Mouse (Mus musculus) embryonic facial prominence, embryonic 14.5 days (tissue): Measurements from ENCODE around the gene Arhgef2. TPM values are rescaled to one million over a fixed set of nuclear protein-coding genes. Genes with fewer than 3 reads are reported as not detected.

Experiments used
- ATAC-seq: fragments of 200-750 bp; cut with Nextera tagmentation; 2 replicates; pipeline ENCODE4 v1.8.0; 2017; ENCODE audit warnings: low read depth, moderate number of reproducible peaks, moderate TSS enrichment
- DNase-seq: peaks from one replicate; pipeline ENCODE4 v3.0.0-alpha.2; 2015; ENCODE audit warnings: low spot score
- H3K27ac ChIP-seq: fragments of 300-500 bp; sonication (generic); replicated peaks from 2 replicates; pipeline ENCODE4 v1.5.1; 2014; ENCODE audit warnings: low read depth, mild to moderate bottlenecking, low read length, moderate library complexity
- H3K27me3 ChIP-seq: fragments of 300-500 bp; sonication (generic); replicated peaks from 2 replicates; pipeline ENCODE4 v1.6.1; 2014; ENCODE audit warnings: low read length; ENCODE audit not compliant: control insufficient read depth, insufficient read depth
- H3K36me3 ChIP-seq: fragments of 300-500 bp; sonication (generic); 2 replicates; pipeline ENCODE4 v1.6.1; 2014; ENCODE audit warnings: low read length, mixed read lengths; ENCODE audit not compliant: control insufficient read depth, insufficient read depth
- H3K4me1 ChIP-seq: fragments of 300-500 bp; sonication (generic); 2 replicates; pipeline ENCODE4 v1.6.1; 2014; ENCODE audit warnings: antibody characterized with exemption, low read length; ENCODE audit not compliant: control insufficient read depth, insufficient read depth
- H3K4me2 ChIP-seq: fragments of 300-500 bp; sonication (generic); 2 replicates; pipeline ENCODE4 v1.6.1; 2014; ENCODE audit warnings: low read depth, mild to moderate bottlenecking, low read length, moderate library complexity, mixed read lengths
- H3K4me3 ChIP-seq: fragments of 300-500 bp; sonication (generic); 2 replicates; pipeline ENCODE4 v1.5.1; 2014; ENCODE audit warnings: low read depth, mild to moderate bottlenecking, low read length
- H3K9ac ChIP-seq: fragments of 300-500 bp; sonication (generic); 2 replicates; pipeline ENCODE4 v1.6.1; 2014; ENCODE audit warnings: low read depth, mild to moderate bottlenecking, low read length, moderate library complexity, mixed read lengths
- H3K9me3 ChIP-seq: fragments of 300-500 bp; sonication (generic); 2 replicates; pipeline ENCODE4 v1.6.1; 2016; ENCODE audit warnings: low read length; ENCODE audit not compliant: control insufficient read depth
- WGBS: fragments of 180-500 bp; shearing (Covaris S2); extraction: QIAGEN DNeasy Blood & Tissue Kit; methylation state at CpG from one replicate; pipeline ENCODE4 v1.1.7; 2014; 5-methylcytosine and 5-hydroxymethylcytosine counted together
- polyA plus RNA-seq: library from polyadenylated mRNA; unstranded; fragments of >200 nt; fragmentation: Nextera tagmentation; extraction: Ambion mirVana; gene quantifications from 2 replicates; pipeline ENCODE4 v1.2.1, GENCODE M21; 2014

The Arhgef2 gene
- polyA plus RNA-seq, 1 experiment from 2014 or later = 88.0 TPM

- ATAC-seq (no peak), DNase-seq (no peak)
- Histone ChIP-seq H3K4me1 (no peaks in the 10 kb centered on the region), H3K27ac (no peak overlapping the region), H3K36me3 (no peaks in the 10 kb centered on the region), H3K9me3 (no peaks in the 10 kb centered on the region), H3K27me3 (no peaks in the 10 kb centered on the region), H3K9ac (no peak overlapping the region), H3K4me3 (no peak overlapping the region), H3K4me2 (no peak overlapping the region)
- 66% methylated on average over 4 of the region's 4 CpGs for WGBS
These were observed 58.3 kb downstream of the Arhgef2 start for GRCm38 (mm10) chr3:88664095-88664494.

DNA sequence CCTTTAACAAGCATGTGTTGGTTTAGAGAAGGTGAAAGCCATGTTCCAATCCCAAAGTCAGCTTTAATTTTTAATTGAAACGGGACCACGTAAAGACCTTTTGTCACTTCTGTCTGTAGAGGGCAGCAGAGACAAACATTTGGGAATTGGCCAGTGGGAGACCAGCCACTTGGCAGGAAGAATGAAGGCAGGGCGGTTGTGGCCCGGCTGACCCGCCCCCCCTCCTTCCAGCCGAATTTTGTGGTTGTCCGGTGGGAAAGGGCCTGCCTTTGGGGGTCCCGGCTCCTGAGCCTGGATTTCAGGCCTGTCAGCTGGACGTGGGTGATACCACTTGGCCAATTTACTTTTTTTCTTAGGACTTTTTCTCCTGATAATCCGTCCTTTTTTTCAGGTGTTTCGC, 71.6 kb downstream of the Arhgef2 start:
- WGBS = 11% methylated on average over 11 of the region's 11 CpGs
- Histone ChIP-seq H3K9ac (peak overlapping the region; percentile 48), H3K27me3 (no peaks in the 10 kb centered on the region), H3K27ac (no peak overlapping the region), H3K36me3 (no peaks in the 10 kb centered on the region), H3K4me3 (peak overlapping the region; percentile 24), H3K4me2 (peak overlapping the region; percentile 58), H3K4me1 (no peaks in the 10 kb centered on the region), H3K9me3 (no peaks in the 10 kb centered on the region)
- peak; percentile 92 for DNase-seq
- ATAC-seq = peak; percentile 60; the same call in 1 of the 2 replicates

- no peaks in the 10 kb centered on the region for H3K9me3 ChIP-seq
These were observed 78.0 kb downstream of the Arhgef2 start for GRCm38 (mm10) chr3:88683814-88684213.

GRCm38 (mm10) chr3:88684236-88684979, 78.6 kb downstream of the Arhgef2 start:
- 61% methylated on average over 8 of the region's 8 CpGs for WGBS
- Histone ChIP-seq H3K36me3 (peaks cover 21% of the 10 kb centered on the region), H3K27me3 (no peaks in the 10 kb centered on the region), H3K4me1 (peaks cover 8% of the 10 kb centered on the region; the same call in 1 of the 2 replicates), H3K9ac (peak overlapping the region; percentile 60), H3K9me3 (no peaks in the 10 kb centered on the region), H3K27ac (peak overlapping the region; percentile 98), H3K4me3 (peak overlapping the region; percentile 89), H3K4me2 (peak overlapping the region; percentile 67)
- DNase-seq = no peak
- ATAC-seq = no peak

More at GRCm38 (mm10) chr3:88683814-88684213, 78.0 kb downstream of the Arhgef2 start:
- ATAC-seq (no peak), DNase-seq (no peak)
- Histone ChIP-seq H3K4me1 (peaks cover 8% of the 10 kb centered on the region; the same call in 1 of the 2 replicates), H3K4me3 (no peak overlapping the region), H3K36me3 (peaks cover 15% of the 10 kb centered on the region), H3K27me3 (no peaks in the 10 kb centered on the region), H3K9ac (no peak overlapping the region), H3K4me2 (no peak overlapping the region), H3K27ac (no peak overlapping the region)
- 93% methylated on average over 2 of the region's 2 CpGs for WGBS

- Histone ChIP-seq H3K4me2 (peak within 1 kb of the TSS; percentile 95), H3K4me3 (peak within 1 kb of the TSS; percentile 89), H3K27me3 (no peaks in the 10 kb centered on the region), H3K9me3 (no peaks in the 10 kb centered on the region), H3K4me1 (peaks cover 8% of the 10 kb centered on the region; the same call in 1 of the 2 replicates), H3K36me3 (peaks cover 30% of the 10 kb centered on the region), H3K9ac (peak within 1 kb of the TSS; percentile 96), H3K27ac (peak within 1 kb of the TSS; percentile 98)
- WGBS = under 1% methylated on average over 39 of the region's 47 CpGs
- ATAC-seq (peak; percentile 99), DNase-seq (peak; percentile 100)
These were observed 79.5 kb downstream of the Arhgef2 start, which contains the start of gene Khdc4 for GRCm38 (mm10) chr3:88684980-88685941. Khdc4 (plus strand) TSS chr3:88685803.

GRCm38 (mm10) chr3:88685958-88686451, 80.2 kb downstream of the Arhgef2 start:
- peak; percentile 64 for ATAC-seq
- peaks cover 8% of the 10 kb centered on the region; the same call in 1 of the 2 replicates for H3K4me1 ChIP-seq
- peaks cover 37% of the 10 kb centered on the region for H3K36me3 ChIP-seq
- DNase-seq = peak; percentile 83
- no peaks in the 10 kb centered on the region for H3K27me3 ChIP-seq
- H3K4me2 ChIP-seq = peak overlapping the region; percentile 95
- H3K4me3 ChIP-seq = peak overlapping the region; percentile 89
- WGBS = under 1% methylated on average over 37 of the region's 45 CpGs
- H3K27ac ChIP-seq = peak overlapping the region; percentile 98
- H3K9ac ChIP-seq = peak overlapping the region; percentile 96
- H3K9me3 ChIP-seq = no peaks in the 10 kb centered on the region

- DNase-seq (no peak), ATAC-seq (no peak)
- peak overlapping the region; percentile 95 for H3K4me2 ChIP-seq
- H3K27me3 ChIP-seq = no peaks in the 10 kb centered on the region
- peak overlapping the region; percentile 89 for H3K4me3 ChIP-seq
- H3K4me1 ChIP-seq = peaks cover 8% of the 10 kb centered on the region; the same call in 1 of the 2 replicates
- H3K9ac ChIP-seq = peak overlapping the region; percentile 96
- H3K9me3 ChIP-seq = no peaks in the 10 kb centered on the region
- 44% methylated on average over 13 of the region's 13 CpGs for WGBS
- H3K36me3 ChIP-seq = peaks cover 47% of the 10 kb centered on the region
- peak overlapping the region; percentile 98 for H3K27ac ChIP-seq
These were observed 81.2 kb downstream of the Arhgef2 start for GRCm38 (mm10) chr3:88686734-88687611.
